In genomic region chr4:102569101-102569583, GRCm38 (mm10) we compare ENCODE assay signal across 8 mouse cellular contexts.
A peak's percentile ranks its signal among the peaks of the same experiment; 100 is the strongest.
DNase-seq lines count a peak whose midpoint lies in the region; ATAC-seq and TF ChIP-seq lines count a peak whose summit lies in the region.

No protein-coding gene starts in this region.

- H3K36me3 ChIP-seq in kidney, adult 2 months (ENCODE audit: control insufficient read depth, insufficient read depth, low read length), result no peaks in the 10 kb centered on the region
- no peaks in the 10 kb centered on the region for H3K36me3 ChIP-seq in limb, embryonic 12.5 days
- no peaks in the 10 kb centered on the region for H3K36me3 ChIP-seq in stomach, embryonic 14.5 days (ENCODE audit: control insufficient read depth, insufficient read depth, low read length)
- H3K36me3 ChIP-seq in midbrain, embryonic 13.5 days, result no peaks in the 10 kb centered on the region

- DNase-seq in kidney, adult 2 months, result no peak
- DNase-seq in kidney, postnatal 10 days, result no peak
- no peak for DNase-seq in left cerebral cortex, adult 18-20 months (ENCODE audit: low spot score in 2 of 2)
- no peak for DNase-seq in gastrocnemius, adult 8-10 months (ENCODE audit: low spot score in 2 of 2)

- no peaks in the 10 kb centered on the region for H3K9me3 ChIP-seq in limb, embryonic 12.5 days
- H3K9me3 ChIP-seq in stomach, embryonic 14.5 days (ENCODE audit: control insufficient read depth, low read depth, low read length), result no peaks in the 10 kb centered on the region
- no peaks in the 10 kb centered on the region for H3K9me3 ChIP-seq in midbrain, embryonic 13.5 days

- H3K4me1 ChIP-seq in kidney, adult 2 months (ENCODE audit: control insufficient read depth, insufficient read depth, low read length), result peaks cover 7% of the 10 kb centered on the region; the same call in 1 of the 2 replicates
- H3K4me1 ChIP-seq in bone marrow, adult 2 months (ENCODE audit: control insufficient read depth, insufficient read depth, low read length), result peaks cover 7% of the 10 kb centered on the region; the same call in 1 of the 2 replicates
- H3K4me1 ChIP-seq in limb, embryonic 12.5 days (replicated peaks), result peaks cover 53% of the 10 kb centered on the region
- H3K4me1 ChIP-seq in stomach, embryonic 14.5 days (ENCODE audit: control insufficient read depth, insufficient read depth, low read length), result peaks cover 29% of the 10 kb centered on the region
- H3K4me1 ChIP-seq in midbrain, embryonic 13.5 days (replicated peaks), result peaks cover 43% of the 10 kb centered on the region

- H3K27ac ChIP-seq in kidney, adult 2 months (ENCODE audit: insufficient read depth, low read depth, low read length), result peak overlapping the region; percentile 67
- peak overlapping the region; percentile 88 for H3K27ac ChIP-seq in bone marrow, adult 2 months (ENCODE audit: control insufficient read depth, insufficient read depth, low read depth, low read length, poor library complexity)
- H3K27ac ChIP-seq in limb, embryonic 12.5 days, result peak overlapping the region; percentile 74
- H3K27ac ChIP-seq in stomach, embryonic 14.5 days (ENCODE audit: low read length), result peak overlapping the region; percentile 64; the same call in 1 of the 2 replicates
- no peak overlapping the region for H3K27ac ChIP-seq in midbrain, embryonic 13.5 days

- no peaks in the 10 kb centered on the region for H3K27me3 ChIP-seq in kidney, adult 2 months (replicated peaks; ENCODE audit: control insufficient read depth, insufficient read depth, low read length)
- no peaks in the 10 kb centered on the region; the same call in 1 of the 2 replicates for H3K27me3 ChIP-seq in limb, embryonic 12.5 days
- H3K27me3 ChIP-seq in stomach, embryonic 14.5 days (ENCODE audit: control insufficient read depth, insufficient read depth, low read length), result no peaks in the 10 kb centered on the region
- H3K27me3 ChIP-seq in midbrain, embryonic 13.5 days, result peaks cover 18% of the 10 kb centered on the region; the same call in 1 of the 2 replicates

- no peak for ATAC-seq in limb, embryonic 12.5 days (ENCODE audit: insufficient number of reproducible peaks, insufficient read depth, low FRiP score, low TSS enrichment, low read depth)
- no peak for ATAC-seq in stomach, embryonic 14.5 days (ENCODE audit: insufficient number of reproducible peaks, insufficient read depth, low FRiP score, low read depth)
- ATAC-seq in midbrain, embryonic 13.5 days, result no peak

- H3K4me3 ChIP-seq in kidney, adult 2 months (ENCODE audit: insufficient read depth, low read depth, low read length), result no peak overlapping the region
- H3K4me3 ChIP-seq in bone marrow, adult 2 months (replicated peaks; ENCODE audit: control insufficient read depth, low read depth, low read length), result no peak overlapping the region
- H3K4me3 ChIP-seq in limb, embryonic 12.5 days (replicated peaks), result no peak overlapping the region
- H3K4me3 ChIP-seq in stomach, embryonic 14.5 days (ENCODE audit: low read depth, low read length), result no peak overlapping the region
- no peak overlapping the region for H3K4me3 ChIP-seq in midbrain, embryonic 13.5 days (replicated peaks)

- TF ChIP-seq POLR2A in kidney, adult 2 months (IDR thresholded peaks at IDR 0.05; ENCODE audit: low read depth, low read length), result no peak
- TF ChIP-seq POLR2A in bone marrow, adult 2 months (IDR thresholded peaks at IDR 0.05; ENCODE audit: borderline replicate concordance, control insufficient read depth, low read depth, low read length), result no peak

- peak overlapping the region; percentile 88 for H3K4me2 ChIP-seq in limb, embryonic 12.5 days
- peak overlapping the region; percentile 24 for H3K4me2 ChIP-seq in stomach, embryonic 14.5 days (replicated peaks; ENCODE audit: low read depth, low read length)
- no peak overlapping the region for H3K4me2 ChIP-seq in midbrain, embryonic 13.5 days (replicated peaks)

- 0 out of 2 replicates have a peak overlapping the region, but pooled peaks have one; percentile 14 for H3K9ac ChIP-seq in limb, embryonic 12.5 days (replicated peaks)
- H3K9ac ChIP-seq in stomach, embryonic 14.5 days (replicated peaks; ENCODE audit: low read depth, low read length), result no peak overlapping the region
- no peak overlapping the region for H3K9ac ChIP-seq in midbrain, embryonic 13.5 days (replicated peaks)

- 37% methylated on average over 8 of the region's 8 CpGs for WGBS in kidney, adult 2 months
- WGBS in bone marrow, adult 2 months, result 3% methylated on average over 8 of the region's 8 CpGs
- 13% methylated on average over 8 of the region's 8 CpGs for WGBS in limb, embryonic 12.5 days
- WGBS in stomach, embryonic 14.5 days, result 14% methylated on average over 8 of the region's 8 CpGs
- 21% methylated on average over 8 of the region's 8 CpGs for WGBS in midbrain, embryonic 13.5 days

- no peak for TF ChIP-seq CTCF in kidney, adult 2 months (conservative IDR thresholded peaks at IDR 0.05; ENCODE audit: insufficient read depth, insufficient read length, low read depth, low read length)
- no peak for TF ChIP-seq CTCF in bone marrow, adult 2 months (IDR thresholded peaks at IDR 0.05; ENCODE audit: control insufficient read depth, insufficient read depth, low read length)
